Mouse (Mus musculus): ENCODE results near the gene Naa16.
A peak's percentile ranks its signal among the peaks of the same experiment; 100 is the strongest.

Gene Naa16

GRCm38 (mm10) chr14:79330944-79331561 lies 59.5 kb downstream of the Naa16 start:
- peak; percentile 22 for DNase-seq (ENCODE audit: low read depth, low spot score)

DNA sequence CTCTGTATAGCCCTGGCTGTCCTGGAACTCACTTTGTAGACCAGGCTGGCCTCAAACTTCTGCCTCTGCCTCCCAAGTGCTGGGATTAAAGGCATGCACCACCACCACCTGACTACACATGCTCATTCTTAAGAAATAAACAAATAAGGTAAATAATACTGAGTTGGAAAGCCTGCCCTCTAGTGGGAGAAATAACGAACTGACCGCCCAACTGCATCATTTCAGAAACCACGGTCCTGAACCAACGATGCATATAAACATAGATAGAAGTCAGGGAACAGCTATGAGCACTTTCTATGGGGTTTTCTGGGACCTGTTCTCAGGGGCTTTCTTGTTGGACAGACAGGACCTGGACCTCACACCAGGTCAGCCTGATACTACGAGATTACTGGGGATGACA lies 63.5 kb downstream of the Naa16 start:
- DNase-seq (ENCODE audit: low read depth, low spot score): peak; percentile 50

- no peak for DNase-seq (ENCODE audit: low read depth, low spot score)
Observed at GRCm38 (mm10) chr14:79324112-79324840, 66.3 kb downstream of the Naa16 start.

DNA sequence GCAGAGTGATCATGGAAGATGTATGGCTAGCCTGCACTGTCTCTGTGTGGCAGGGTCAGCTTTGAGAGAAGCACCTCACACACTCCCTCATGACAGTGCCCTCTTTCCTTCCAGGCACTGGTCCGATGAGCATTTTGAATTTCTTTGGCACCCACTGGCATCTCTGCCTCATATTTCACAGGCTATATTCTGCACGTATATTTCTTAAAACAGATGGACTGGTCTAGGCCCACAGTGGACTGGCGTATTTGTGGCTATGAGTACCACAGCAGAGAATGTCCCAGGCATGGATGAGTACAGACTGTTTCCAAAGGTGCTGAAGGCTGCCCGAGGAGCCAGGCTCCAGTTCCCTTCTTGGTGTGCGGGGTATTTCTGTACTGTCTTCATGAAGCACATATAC lies 68.7 kb downstream of the Naa16 start:
- DNase-seq (ENCODE audit: low read depth, low spot score): no peak

GRCm38 (mm10) chr14:79321152-79321551 lies 69.4 kb downstream of the Naa16 start:
- peak; percentile 61 for DNase-seq (ENCODE audit: low read depth, low spot score)

DNA sequence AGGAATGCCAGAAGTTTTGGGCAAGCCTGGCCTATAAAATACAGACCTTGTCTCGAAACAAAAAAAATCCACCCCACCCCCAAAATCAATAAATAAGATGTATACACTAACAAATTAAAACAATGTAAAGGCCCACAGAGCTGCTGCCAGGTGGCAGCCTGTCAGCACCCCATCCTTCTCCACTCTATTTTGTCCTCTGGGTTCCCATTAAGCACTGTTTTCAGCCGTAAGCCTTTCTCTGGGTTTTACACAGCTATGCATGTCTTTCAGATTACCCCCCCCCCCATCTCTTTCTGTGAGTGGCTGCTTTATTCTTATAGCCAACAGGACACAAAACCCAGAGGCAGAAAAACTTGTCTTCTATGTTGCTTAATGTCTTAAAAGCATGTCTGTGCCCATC lies 73.0 kb downstream of the Naa16 start:
- DNase-seq (ENCODE audit: low read depth, low spot score): no peak

DNA sequence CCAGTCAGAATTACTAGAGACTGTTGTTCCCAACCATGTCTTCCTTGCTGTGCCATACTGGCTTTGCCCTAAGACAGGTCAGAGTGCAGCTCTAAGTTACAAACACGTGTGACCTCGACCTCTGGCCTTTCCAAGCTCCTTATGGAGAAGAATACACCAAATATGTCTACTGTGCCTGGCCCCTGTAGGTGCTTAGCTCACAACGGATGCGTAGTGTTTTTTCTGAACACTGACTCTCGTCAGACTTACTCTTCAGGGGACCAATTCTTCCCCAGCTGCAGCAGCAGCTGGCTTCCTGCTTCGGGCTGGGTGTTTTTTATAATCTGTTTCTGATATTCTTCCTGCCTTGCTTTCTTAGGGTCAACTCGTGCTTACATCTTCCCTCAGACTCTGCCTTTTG lies 74.7 kb downstream of the Naa16 start:
- DNase-seq (ENCODE audit: low read depth, low spot score): no peak

DNA sequence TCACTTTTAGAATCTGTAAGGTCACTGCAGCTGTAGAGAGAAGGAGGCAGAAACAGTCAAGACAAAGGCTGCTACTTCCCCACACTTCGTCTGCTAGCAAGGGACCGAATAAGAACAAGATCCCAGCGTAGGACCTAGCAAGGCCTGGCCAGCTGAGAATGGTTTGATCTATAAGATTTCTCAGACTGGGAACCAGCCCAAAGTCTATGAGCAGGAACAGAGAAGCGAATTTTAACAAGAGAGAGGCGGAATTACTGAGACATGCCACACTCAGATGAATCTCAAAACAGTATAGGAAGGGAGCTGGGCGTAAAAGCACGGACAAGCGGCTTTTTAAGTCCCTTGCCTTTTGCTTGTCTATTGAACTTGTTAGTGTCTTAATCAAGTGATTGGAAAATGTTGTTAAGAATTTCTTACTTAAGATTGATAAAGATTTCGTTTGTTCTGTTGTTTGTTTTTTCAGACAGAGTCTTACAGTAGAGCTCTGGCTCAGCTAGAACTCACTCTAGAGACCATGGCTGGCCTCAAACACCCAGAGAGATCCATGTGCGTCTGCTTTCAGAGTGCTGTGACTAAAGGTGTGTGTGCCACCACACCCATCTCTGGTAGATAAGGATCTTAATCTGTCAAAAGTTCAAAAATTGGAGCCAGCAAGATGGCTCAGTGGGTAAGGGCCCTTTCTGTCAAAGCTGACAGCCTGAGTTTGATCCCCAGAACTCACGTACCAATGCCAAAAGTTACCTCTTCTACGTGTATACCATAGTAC lies 76.2 kb downstream of the Naa16 start:
- no peak for DNase-seq (ENCODE audit: low read depth, low spot score)

- no peak for DNase-seq (ENCODE audit: low read depth, low spot score)
Observed at GRCm38 (mm10) chr14:79313439-79314175, 77.0 kb downstream of the Naa16 start.

- DNase-seq (ENCODE audit: low read depth, low spot score): no peak
Observed at GRCm38 (mm10) chr14:79312719-79313118, 77.9 kb downstream of the Naa16 start.

DNA sequence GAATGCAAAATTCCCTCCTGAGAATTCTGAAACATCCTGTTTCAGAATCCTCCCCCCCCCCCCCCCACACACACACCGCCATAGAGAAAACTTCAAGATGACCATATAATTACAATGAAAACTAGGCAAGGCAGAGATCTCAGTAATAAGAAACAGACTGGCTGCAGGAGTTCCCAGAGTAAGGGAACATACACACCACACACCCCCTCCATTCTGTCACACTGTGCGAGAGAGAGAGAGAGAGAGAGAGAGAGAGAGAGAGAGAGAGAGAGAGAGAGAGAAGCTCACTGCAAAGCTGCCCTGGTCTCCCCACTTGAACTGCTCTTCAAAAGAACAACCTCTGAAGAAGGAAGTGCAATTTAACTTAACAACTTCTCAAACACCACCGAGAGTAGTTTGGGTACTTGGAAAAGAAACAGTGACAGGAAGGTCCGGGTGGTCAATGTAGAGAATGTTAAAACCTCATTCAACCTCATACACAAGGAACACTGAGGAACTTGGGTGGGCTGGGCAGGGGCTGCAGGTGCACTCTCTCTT lies 78.6 kb downstream of the Naa16 start:
- no peak for DNase-seq (ENCODE audit: low read depth, low spot score)

- DNase-seq (ENCODE audit: low read depth, low spot score): no peak
Observed at GRCm38 (mm10) chr14:79309115-79309514, 81.5 kb downstream of the Naa16 start.

DNA sequence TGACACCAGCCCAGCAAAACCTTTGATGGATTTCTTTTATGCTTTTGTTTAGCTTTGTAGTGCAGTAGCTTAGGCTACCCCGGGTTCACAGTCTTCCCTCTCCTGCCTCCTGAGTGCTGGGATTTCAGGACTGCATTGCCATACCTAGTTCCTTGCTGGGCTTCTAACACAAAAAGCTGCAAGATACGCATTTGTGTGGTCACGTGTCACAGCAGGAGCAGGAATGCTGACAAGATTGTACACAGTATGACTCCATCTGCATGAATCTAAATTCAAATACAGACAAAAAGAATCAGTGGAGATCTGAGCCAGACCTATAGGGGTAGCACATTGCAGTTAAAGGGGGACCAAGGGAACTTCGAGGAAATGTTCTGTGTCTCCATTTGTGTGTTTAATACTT lies 82.2 kb downstream of the Naa16 start:
- peak; percentile 59 for DNase-seq (ENCODE audit: low read depth, low spot score)

GRCm38 (mm10) chr14:79307908-79308307 lies 82.7 kb downstream of the Naa16 start:
- DNase-seq (ENCODE audit: low read depth, low spot score): no peak

DNA sequence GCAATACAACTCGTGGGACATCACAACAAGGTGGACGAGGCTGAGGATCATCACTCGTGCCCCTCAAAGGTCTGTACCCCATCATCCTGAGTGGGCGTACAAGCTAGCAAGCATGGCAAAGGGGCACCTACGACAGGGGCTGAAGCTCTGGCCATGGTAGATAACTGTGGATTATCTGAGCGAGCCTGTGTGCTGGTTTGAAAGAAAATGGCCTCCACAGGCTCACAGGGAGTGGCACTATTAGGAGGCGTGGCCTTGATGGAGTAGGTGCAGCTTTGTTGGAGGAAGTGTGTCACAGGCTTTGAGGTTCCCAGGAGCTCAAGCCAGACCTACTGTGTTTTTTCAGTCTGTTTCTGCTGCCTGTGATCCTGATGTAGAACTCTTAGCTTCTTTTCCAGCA lies 83.4 kb downstream of the Naa16 start:
- peak; percentile 50 for DNase-seq (ENCODE audit: low read depth, low spot score)

DNA sequence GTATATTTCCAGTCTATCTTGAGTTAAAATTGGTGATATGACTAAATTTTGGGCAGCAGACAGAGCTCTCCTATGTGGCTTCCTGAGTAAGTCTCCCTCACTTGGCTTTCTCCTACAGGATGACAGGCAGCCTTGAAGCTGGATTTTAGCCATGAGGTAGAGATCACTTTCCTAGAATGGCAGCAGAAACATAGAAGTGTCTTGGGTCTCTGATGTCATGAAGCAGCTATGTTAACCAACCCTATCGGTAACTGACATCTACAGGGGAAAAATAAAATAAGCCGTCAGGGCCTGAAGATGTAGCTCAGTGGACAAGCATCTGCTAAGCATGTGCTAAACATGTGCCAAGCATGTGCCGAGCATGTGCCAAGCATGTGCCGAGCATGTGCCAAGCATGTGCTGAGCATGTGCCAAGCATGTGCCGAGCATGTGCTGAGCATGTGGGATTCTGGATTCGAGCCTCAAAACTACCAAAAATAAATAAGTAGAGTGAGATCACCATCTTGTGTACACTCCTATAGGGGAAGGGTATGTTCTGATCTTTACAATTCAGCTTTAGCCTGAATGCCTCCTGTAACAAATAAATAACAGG lies 85.6 kb downstream of the Naa16 start:
- DNase-seq (ENCODE audit: low read depth, low spot score): no peak

- DNase-seq (ENCODE audit: low read depth, low spot score): no peak
Observed at GRCm38 (mm10) chr14:79303150-79303549, 87.4 kb downstream of the Naa16 start.

DNA sequence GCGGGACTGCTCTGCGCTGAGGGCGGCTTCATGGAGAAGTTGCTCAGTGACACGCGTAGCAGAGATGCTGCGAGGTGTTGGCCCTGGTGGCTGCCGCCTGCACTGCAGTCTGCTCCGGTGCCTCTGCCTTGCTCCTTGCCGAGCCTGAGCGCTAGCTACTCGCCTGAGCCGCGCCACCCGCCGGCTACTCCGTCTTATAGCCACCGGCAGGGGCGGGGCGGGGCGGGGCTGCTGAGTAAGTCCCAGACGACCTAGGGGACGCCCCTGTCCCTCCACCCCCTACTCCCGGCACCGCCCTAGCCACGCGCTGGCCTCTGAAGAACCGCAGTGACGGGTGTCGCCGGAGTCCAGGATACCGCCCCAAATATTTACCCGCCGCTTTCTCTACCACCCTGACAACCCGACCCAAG lies 89.1 kb downstream of the Naa16 start, which contains the start of gene Rgcc:
Gene Rgcc, minus strand, starts transcription at position 180 of the 410 bp plus-strand sequence.
- DNase-seq (ENCODE audit: low read depth, low spot score): peak; percentile 92

- peak; percentile 20 for DNase-seq (ENCODE audit: low read depth, low spot score)
Observed at GRCm38 (mm10) chr14:79300641-79301350, 89.8 kb downstream of the Naa16 start.

DNA sequence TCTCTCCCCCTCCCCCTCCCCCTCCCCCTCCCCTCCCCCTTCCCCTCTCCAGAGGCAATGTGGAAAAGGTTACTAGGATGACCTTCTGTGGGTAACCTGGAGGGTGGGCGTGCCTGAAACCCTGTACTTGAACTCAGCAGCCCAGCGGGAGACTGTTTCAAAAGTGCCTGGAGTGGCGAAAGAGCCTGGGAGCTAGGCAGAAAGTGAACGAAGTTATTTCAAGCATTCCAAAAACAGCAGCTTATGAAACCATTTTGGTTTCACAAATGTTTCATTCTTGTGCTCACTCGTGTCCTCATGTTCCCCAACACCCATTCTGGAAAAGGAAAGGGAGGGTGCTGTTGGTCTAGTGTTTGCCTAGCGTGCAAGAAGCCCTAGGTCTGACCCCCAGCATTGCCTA lies 90.8 kb downstream of the Naa16 start:
- peak; percentile 71 for DNase-seq (ENCODE audit: low read depth, low spot score)

GRCm38 (mm10) chr14:79299230-79299629 lies 91.3 kb downstream of the Naa16 start:
- DNase-seq (ENCODE audit: low read depth, low spot score): no peak
